Mouse (Mus musculus) olfactory bulb, adult 2 months (tissue): ENCODE results near the gene Cradd. TPM values are rescaled to one million over a fixed set of nuclear protein-coding genes. Genes with fewer than 3 reads are reported as not detected.

Source experiments
- H3K27ac ChIP-seq: fragments of 200-500 bp; 2 replicates; pipeline ENCODE4 v1.5.1; 2012; ENCODE audit warnings: low read depth, low read length; ENCODE audit not compliant: insufficient read depth
- H3K4me1 ChIP-seq: fragments of 200-500 bp; 2 replicates; pipeline ENCODE4 v1.6.1; 2012; ENCODE audit warnings: low read length; ENCODE audit not compliant: control insufficient read depth, insufficient read depth
- H3K4me3 ChIP-seq: fragments of 200-500 bp; 2 replicates; pipeline ENCODE4 v1.5.1; 2012; ENCODE audit warnings: mild to moderate bottlenecking, low read depth, low read length, moderate library complexity; ENCODE audit not compliant: insufficient read depth
- CTCF ChIP-seq: fragments of 200-500 bp; IDR thresholded peaks from 2 replicates; pipeline ENCODE4 v1.5.1; 2012; ENCODE audit warnings: low read depth, mild to moderate bottlenecking, low read length, moderate library complexity; ENCODE audit not compliant: insufficient read depth
- POLR2A ChIP-seq: fragments of 200-500 bp; IDR thresholded peaks from 2 replicates; pipeline ENCODE4 v1.6.1; 2012; ENCODE audit warnings: mild to moderate bottlenecking, low read depth, low read length, moderate library complexity; ENCODE audit not compliant: insufficient read depth
- WGBS: fragments of 180-500 bp; shearing (Covaris S2); methylation state at CpG from one replicate; pipeline ENCODE4 v1.1.7; 2018; 5-methylcytosine and 5-hydroxymethylcytosine counted together
- polyA plus RNA-seq: library from polyadenylated mRNA; stranded (reverse); fragments of >200 nt; gene quantifications from 2 replicates; pipeline ENCODE4 v1.2.4, GENCODE M21; 2012; ENCODE audit warnings: low replicate concordance; ENCODE audit not compliant: missing spikeins, insufficient read depth, insufficient read length

The Cradd gene
- polyA plus RNA-seq, 1 experiment, result not detected

DNA sequence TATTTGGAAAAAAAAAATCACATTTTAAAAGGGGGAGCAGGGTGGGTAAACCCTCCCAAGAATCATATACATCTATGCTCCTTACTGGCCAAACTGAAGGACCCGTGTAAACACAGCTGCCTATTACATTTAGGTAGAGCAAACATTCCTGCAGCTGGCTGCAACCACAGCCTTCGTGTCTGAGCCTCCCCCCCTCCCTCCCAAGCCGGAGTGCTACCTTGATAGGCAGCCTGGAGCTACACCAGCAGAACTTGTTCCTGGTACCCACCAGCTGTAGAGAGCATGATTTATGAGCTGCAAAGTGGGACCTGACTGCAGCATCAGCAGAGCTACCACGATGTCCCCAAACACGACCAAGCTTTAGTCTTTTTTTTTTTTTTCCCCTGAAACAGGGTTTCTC is 9.9 kb downstream of the Cradd start:
- TF ChIP-seq CTCF (no peak), POLR2A (no peak)
- 57% methylated on average over 5 of the region's 5 CpGs for WGBS
- H3K4me3 ChIP-seq, result no peak overlapping the region

DNA sequence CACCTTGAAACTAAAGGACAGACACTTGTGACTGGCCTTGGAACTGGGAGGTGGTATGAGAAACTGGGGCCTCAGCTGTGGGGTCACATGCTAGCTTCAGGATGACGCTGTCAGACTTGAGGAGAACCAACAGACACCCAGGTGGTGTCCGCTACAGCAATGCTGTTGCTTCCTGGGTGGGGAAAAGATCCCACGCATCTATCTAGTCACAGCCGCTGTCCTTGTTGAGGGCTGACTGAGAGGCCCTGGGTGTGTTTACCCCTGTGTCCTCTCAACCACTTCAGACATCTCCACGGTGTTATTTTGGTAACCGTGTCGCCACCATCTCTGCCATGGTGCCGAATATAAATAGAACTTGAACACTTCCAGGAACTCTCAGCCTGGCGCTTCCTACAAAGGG is 10.4 kb downstream of the Cradd start:
- no peak for TF ChIP-seq CTCF
- TF ChIP-seq POLR2A, result no peak
- no peak overlapping the region for H3K4me3 ChIP-seq

More for the DNA sequence above, 9.9 kb downstream of the Cradd start:
- H3K27ac ChIP-seq, result no peak overlapping the region
- peaks cover 16% of the 10 kb centered on the region for H3K4me1 ChIP-seq

DNA sequence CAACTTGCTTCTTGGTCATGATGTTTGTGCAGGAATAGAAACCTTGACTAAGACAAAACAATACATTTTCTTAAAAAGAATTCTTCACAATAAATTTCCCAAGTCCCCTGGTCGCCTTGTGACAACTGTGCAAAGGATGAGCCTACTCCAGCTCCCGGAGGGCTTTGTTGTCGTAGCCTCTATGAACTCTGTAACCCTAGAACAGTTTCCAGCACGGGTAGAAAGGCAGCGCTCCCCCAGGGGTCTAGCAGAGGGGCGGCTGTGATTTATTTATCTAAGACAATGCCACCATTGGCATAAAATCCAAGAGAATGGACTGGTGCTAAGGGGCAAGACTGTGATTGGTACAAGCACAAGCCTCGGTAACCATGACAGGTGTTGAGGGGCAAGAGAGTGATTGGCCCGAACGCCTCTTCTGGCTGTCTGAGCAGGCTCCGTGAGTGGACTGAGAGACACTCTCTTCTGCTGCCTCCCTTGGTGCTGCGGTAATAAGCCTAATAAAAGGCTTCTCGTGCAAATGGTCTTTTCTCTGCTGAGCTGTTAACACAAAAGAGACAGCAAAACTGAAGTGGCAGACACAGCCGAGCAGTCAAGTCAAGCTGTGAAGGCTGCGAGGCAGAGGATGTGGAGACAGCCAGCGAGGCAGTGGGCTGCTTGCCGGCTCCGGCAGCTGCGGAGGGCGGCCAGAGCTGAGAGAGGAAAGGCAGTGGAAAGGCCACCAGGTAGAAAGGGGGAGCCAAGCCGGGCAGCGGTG is 13.1 kb downstream of the Cradd start:
- peaks cover 20% of the 10 kb centered on the region for H3K4me1 ChIP-seq
- WGBS, result 39% methylated on average over 21 of the region's 21 CpGs
- no peak overlapping the region for H3K4me3 ChIP-seq
- TF ChIP-seq POLR2A, result no peak
- H3K27ac ChIP-seq, result no peak overlapping the region; the same call in 1 of the 2 replicates

More for the DNA sequence above, 10.4 kb downstream of the Cradd start:
- WGBS, result 58% methylated on average over 9 of the region's 9 CpGs
- Histone ChIP-seq H3K4me1 (peaks cover 16% of the 10 kb centered on the region), H3K27ac (no peak overlapping the region)

DNA sequence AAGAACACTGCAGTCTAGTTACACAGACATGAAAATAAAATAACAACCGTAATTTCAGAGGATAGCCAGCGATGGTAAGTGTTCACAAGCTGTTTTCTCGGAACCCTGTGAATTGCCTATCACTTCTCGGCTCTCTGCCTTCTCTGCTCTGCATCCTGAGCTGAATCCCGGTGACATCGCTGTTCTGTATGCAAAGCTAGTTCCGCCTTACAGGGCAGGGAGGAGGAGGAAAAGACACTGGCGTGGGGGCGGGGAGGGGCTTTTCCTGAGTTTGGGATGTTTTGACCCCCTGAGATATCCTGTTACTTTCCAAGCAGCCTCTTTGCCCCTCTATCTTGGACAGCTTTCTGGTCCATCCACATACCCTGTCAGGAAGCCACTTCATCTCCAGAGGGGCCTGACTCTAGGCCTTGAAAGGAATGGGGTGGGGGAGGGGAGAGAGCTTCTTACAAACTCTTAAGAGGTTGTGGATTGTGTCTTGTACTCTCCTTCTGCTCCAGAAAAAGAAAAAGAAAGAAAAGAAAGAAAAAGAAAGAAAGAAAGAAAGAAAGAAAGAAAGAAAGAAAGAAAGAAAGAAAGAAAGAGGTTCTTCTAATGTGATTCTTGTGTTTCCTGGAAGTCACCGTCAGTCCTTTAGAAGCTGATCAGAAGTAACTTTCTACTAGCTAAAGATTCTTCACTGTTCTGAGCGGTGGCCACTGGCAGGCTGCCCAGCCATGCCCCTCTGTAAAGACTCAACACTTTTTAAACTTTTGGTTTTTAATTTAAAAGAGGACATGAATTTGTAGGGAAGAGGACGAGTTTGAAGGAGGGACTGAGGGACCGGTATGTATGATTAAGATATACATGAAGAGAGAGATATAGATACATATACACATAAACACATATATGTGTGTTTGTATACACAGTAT is 14.3 kb downstream of the Cradd start:
- no peak overlapping the region for H3K4me3 ChIP-seq
- 80% methylated on average over 13 of the region's 13 CpGs for WGBS
- H3K4me1 ChIP-seq, result peaks cover 16% of the 10 kb centered on the region
- H3K27ac ChIP-seq, result no peak overlapping the region
- TF ChIP-seq CTCF (no peak), POLR2A (no peak)

DNA sequence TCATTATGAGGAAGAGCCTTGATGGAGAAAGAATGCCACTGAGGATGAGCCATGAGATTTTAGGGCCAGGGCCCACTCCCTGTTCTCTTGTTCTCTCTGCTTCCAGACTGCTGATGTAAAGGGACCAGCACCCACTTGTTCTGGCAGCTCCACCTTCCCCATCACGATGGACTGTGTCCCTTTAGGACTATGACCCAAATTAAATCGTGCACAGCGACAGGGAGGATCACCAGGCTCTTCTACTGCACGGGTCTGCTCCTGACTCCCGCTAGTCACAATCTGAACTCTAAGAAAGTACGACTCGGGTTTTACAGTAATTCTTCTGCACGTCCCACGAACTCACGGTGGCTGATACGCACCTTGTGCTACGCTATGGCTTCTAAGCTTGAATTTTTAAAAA is 14.9 kb downstream of the Cradd start:
- Histone ChIP-seq H3K27ac (no peak overlapping the region), H3K4me1 (peaks cover 16% of the 10 kb centered on the region)
- 93% methylated on average over 12 of the region's 12 CpGs for WGBS

DNA sequence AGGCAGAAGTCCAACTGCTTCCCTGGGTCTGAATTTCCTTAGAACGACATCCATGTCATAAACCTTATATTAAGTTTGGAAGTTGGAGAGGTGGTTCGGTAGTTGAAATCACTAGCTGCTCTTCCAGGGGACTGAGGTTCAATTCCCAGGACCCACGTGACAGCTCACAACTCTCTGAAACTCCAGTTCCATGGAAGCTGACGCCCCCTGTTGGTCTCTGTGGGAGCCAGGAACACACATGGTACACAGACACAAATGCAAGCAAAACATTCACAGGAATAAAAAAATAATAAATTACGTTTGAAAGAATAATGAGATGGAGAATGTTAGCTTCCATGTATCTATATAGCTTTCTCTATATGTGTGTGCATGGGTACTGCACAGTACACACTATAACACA is 16.0 kb downstream of the Cradd start:
- 92% methylated on average over 5 of the region's 5 CpGs for WGBS
- H3K4me3 ChIP-seq, result no peak overlapping the region
- TF ChIP-seq POLR2A (no peak), CTCF (no peak)

More for the DNA sequence above, 14.9 kb downstream of the Cradd start:
- TF ChIP-seq CTCF (no peak), POLR2A (no peak)
- H3K4me3 ChIP-seq, result no peak overlapping the region

DNA sequence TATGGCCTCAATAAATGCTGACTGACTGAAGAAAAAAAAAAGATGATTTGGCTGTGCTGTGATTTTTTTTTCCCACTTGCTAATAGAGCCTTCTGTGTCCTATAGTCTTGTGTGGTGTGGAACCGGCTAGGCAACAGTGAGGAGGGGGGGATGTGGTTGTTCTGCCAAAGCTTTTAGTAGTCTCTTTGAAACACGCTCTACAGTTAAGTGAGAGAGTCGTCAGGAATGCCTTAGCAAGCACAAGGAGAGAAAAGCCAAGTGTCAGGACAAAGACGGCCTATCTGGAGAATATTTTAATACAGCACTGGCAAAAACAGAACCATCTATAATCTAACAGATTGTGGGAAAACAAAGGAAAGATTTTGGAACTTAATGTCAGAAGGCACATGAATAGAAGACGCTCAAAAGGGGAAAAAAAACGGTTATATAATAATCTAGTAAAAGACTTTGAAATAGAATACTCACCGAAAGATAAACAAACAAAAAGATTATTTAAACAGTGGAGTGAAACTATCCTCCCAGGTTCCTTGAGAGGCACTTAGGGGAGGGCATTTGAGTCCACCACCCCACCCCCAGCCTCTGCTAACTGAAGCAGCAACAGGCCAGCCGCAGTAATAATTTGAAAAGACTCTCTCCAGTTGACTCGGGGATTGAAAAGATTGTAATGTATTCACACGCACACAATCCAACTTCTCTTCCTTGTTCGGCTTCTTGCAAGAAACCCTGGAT is 16.9 kb downstream of the Cradd start:
- H3K27ac ChIP-seq, result no peak overlapping the region
- 41% methylated on average over 11 of the region's 11 CpGs for WGBS
- H3K4me1 ChIP-seq, result peaks cover 12% of the 10 kb centered on the region
- TF ChIP-seq POLR2A, result no peak
- TF ChIP-seq CTCF, result no peak
- no peak overlapping the region for H3K4me3 ChIP-seq

More for the DNA sequence above, 16.0 kb downstream of the Cradd start:
- Histone ChIP-seq H3K27ac (no peak overlapping the region), H3K4me1 (peaks cover 12% of the 10 kb centered on the region)

DNA sequence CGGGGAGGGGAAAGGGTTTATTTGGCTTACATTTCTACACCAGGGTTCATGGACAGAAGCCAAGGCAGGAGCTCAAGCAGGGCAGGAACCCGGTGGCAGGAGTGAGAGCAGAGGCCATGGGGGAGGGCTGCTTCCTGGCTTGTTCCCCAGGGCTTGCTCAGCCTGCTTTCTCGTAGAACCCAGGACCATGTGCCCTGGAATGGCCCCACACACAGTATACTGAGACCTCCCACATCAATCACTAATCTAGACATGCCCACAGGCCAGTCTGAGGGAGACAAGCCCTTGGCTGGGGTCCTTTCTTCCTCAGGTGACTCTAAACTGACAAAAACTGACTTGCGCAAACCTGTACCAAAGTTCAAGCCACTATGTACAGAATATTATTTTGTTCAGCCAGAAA is 19.7 kb downstream of the Cradd start:
- Histone ChIP-seq H3K4me1 (peaks cover 5% of the 10 kb centered on the region; the same call in 1 of the 2 replicates), H3K27ac (no peak overlapping the region), H3K4me3 (no peak overlapping the region)
- TF ChIP-seq CTCF, result no peak
- TF ChIP-seq POLR2A, result no peak
- WGBS, result 57% methylated on average over 4 of the region's 4 CpGs
